Mouse (Mus musculus) CH12.LX (cell line): Measurements from ENCODE around the gene Lce1m. TPM values are rescaled to one million over a fixed set of nuclear protein-coding genes. Genes with fewer than 3 reads are reported as not detected.

Experiments used
- DNase-seq: peaks from one replicate; pipeline ENCODE4 v3.0.0-alpha.2; 2013; ENCODE audit errors: extremely low read depth
- H3K27ac ChIP-seq: 2 replicates; pipeline ENCODE4 v1.5.1; 2012; ENCODE audit warnings: low read depth, mild to moderate bottlenecking, control low read depth, moderate library complexity; ENCODE audit not compliant: insufficient read depth
- H3K27me3 ChIP-seq: replicated peaks from 2 replicates; pipeline ENCODE3; 2012; ENCODE audit warnings: inconsistent platforms
- H3K36me3 ChIP-seq, 2 experiments: replicated peaks in 1 of 2; 2 replicates each; pipeline versions ENCODE3 to v1.6.1; 2012; ENCODE audit warnings: inconsistent platforms in 1 of 2, low read length in 1 of 2, mild to moderate bottlenecking in 1 of 2, mixed read lengths in 1 of 2, moderate library complexity in 1 of 2; ENCODE audit not compliant: control insufficient read depth in 1 of 2, insufficient read depth in 1 of 2
- H3K4me1 ChIP-seq, 2 experiments: 2 replicates each; pipeline ENCODE4 v1.6.1; 2012; ENCODE audit warnings: inconsistent platforms in 1 of 2, moderate library complexity in 1 of 2; ENCODE audit not compliant: insufficient read depth in 2 of 2, control insufficient read depth in 1 of 2
- H3K4me2 ChIP-seq: 2 replicates; pipeline ENCODE4 v1.6.1; 2012; ENCODE audit warnings: low read depth, mild to moderate bottlenecking, control low read depth; ENCODE audit not compliant: poor library complexity, insufficient read depth, severe bottlenecking
- H3K4me3 ChIP-seq, 3 experiments: fragments of 150-350 bp in 1 of 3; sonication (generic) in 1 of 3; replicated peaks in 1 of 3; 2 replicates each; pipeline versions ENCODE3 to v1.5.1; 2011 to 2012; ENCODE audit warnings: low read depth in 2 of 3, low read length in 2 of 3, mild to moderate bottlenecking in 2 of 3, moderate library complexity in 2 of 3, control low read depth in 1 of 3, improper control_type of control experiment in 1 of 3, inconsistent platforms in 1 of 3, mixed read lengths in 1 of 3; ENCODE audit not compliant: poor library complexity in 1 of 3
- H3K79me2 ChIP-seq: replicated peaks from 2 replicates; pipeline ENCODE4 v1.6.1; 2012; ENCODE audit warnings: mild to moderate bottlenecking, moderate library complexity; ENCODE audit not compliant: control insufficient read depth, poor library complexity, insufficient read depth, severe bottlenecking; ENCODE audit errors: extremely low read depth
- H3K9ac ChIP-seq: 2 replicates; pipeline ENCODE4 v1.6.1; 2012; ENCODE audit warnings: low read depth, mild to moderate bottlenecking, control low read depth, moderate library complexity; ENCODE audit not compliant: insufficient read depth
- H3K9me3 ChIP-seq: replicated peaks from 2 replicates; pipeline ENCODE3; 2012; ENCODE audit warnings: low read length, inconsistent platforms, mixed read lengths
- CHD2 ChIP-seq: IDR thresholded peaks from 2 replicates; pipeline ENCODE4 v1.6.1; 2011; ENCODE audit warnings: low read length, improper control_type of control experiment
- CTCF ChIP-seq, 2 experiments: IDR thresholded peaks in 1 of 2; conservative IDR thresholded peaks in 1 of 2; 2 replicates each; pipeline ENCODE4 v1.5.1; 2011 to 2012; ENCODE audit warnings: low read depth in 2 of 2, low read length in 2 of 2, improper control_type of control experiment in 1 of 2, inconsistent platforms in 1 of 2, mild to moderate bottlenecking in 1 of 2, moderate library complexity in 1 of 2
- E2F4 ChIP-seq: IDR thresholded peaks from 2 replicates; pipeline ENCODE4 v1.6.1; 2011; ENCODE audit warnings: low read depth, low read length, improper control_type of control experiment; ENCODE audit not compliant: insufficient replicate concordance
- ETS1 ChIP-seq: conservative IDR thresholded peaks from 2 replicates; pipeline ENCODE4 v1.6.1; 2012; ENCODE audit warnings: low read depth, mild to moderate bottlenecking, inconsistent platforms, low read length, improper control_type of control experiment, moderate library complexity
- GABPA ChIP-seq: IDR thresholded peaks from 2 replicates; pipeline ENCODE4 v1.6.1; 2012; ENCODE audit warnings: low read depth, low read length, improper control_type of control experiment, inconsistent platforms; ENCODE audit not compliant: insufficient replicate concordance
- HCFC1 ChIP-seq: IDR thresholded peaks from 2 replicates; pipeline ENCODE4 v1.6.1; 2012; ENCODE audit warnings: low read depth, mild to moderate bottlenecking, inconsistent platforms, low read length, improper control_type of control experiment
- JUND ChIP-seq: conservative IDR thresholded peaks from 2 replicates; pipeline ENCODE4 v1.6.1; 2011; ENCODE audit warnings: low read depth, low read length, improper control_type of control experiment
- MAZ ChIP-seq: IDR thresholded peaks from 2 replicates; pipeline ENCODE4 v1.6.1; 2012; ENCODE audit warnings: low read depth, mild to moderate bottlenecking, inconsistent platforms, low read length, improper control_type of control experiment, moderate library complexity
- MYC ChIP-seq: IDR thresholded peaks from 2 replicates; pipeline ENCODE4 v1.6.1; 2011; ENCODE audit warnings: low read depth, mild to moderate bottlenecking, improper control_type of control experiment, low read length
- POLR2A ChIP-seq: IDR thresholded peaks from 2 replicates; pipeline ENCODE4 v1.6.1; 2011; ENCODE audit warnings: low read depth, mild to moderate bottlenecking, improper control_type of control experiment, low read length
- POLR2AphosphoS2 ChIP-seq: IDR thresholded peaks from 2 replicates; pipeline ENCODE4 v1.6.1; 2011; ENCODE audit warnings: low read depth, low read length, improper control_type of control experiment
- SIN3A ChIP-seq: IDR thresholded peaks from 2 replicates; pipeline ENCODE4 v1.6.1; 2012; ENCODE audit warnings: low read length, improper control_type of control experiment, inconsistent platforms
- SMC3 ChIP-seq: IDR thresholded peaks from 2 replicates; pipeline ENCODE4 v1.6.1; 2011; ENCODE audit warnings: low read depth, low read length, improper control_type of control experiment
- TBP ChIP-seq: conservative IDR thresholded peaks from 2 replicates; pipeline ENCODE4 v1.6.1; 2011; ENCODE audit warnings: low read depth, low read length, improper control_type of control experiment
- ZC3H11A ChIP-seq: IDR thresholded peaks from 2 replicates; pipeline ENCODE4 v1.6.1; 2012; ENCODE audit warnings: low read depth, mild to moderate bottlenecking, inconsistent platforms, low read length, improper control_type of control experiment
- dilution Hi-C: fragments of 300-500 bp; cut with MboI; formaldehyde crosslinking; loops from 2 replicates; pipeline ENCODE4 v1.14.3; 2020; ENCODE audit warnings: low sequenced_read_pairs; ENCODE audit not compliant: extremely low pct_unique_long_range_greater_than_20kb, extremely low pct_ligation_motif_present
- in situ Hi-C: fragments of 300-500 bp; cut with MboI; formaldehyde crosslinking; loops from 3 replicates; pipeline ENCODE4 v1.14.3; 2019; ENCODE audit warnings: low sequenced_read_pairs, low pct_ligation_motif_present, low pct_unique_long_range_greater_than_20kb, mixed read lengths
- polyA plus RNA-seq: library from polyadenylated mRNA; unstranded; fragments of >175 nt; gene quantifications from 2 replicates; pipeline ENCODE4 v1.2.1, GENCODE M21; 2012; ENCODE audit warnings: low read depth; ENCODE audit not compliant: insufficient read length
- total RNA-seq, 2 experiments: library from RNA; depleted of rRNA; stranded (reverse); fragments of 300-350 nt in 1 of 2; fragments of >200 nt in 1 of 2; gene quantifications; 2 replicates each; pipeline ENCODE4 v1.2.3; 2012 to 2014

The Lce1m gene
- total and polyA plus RNA-seq, 3 experiments, result not detected

GRCm38 (mm10) chr3:93021171-93021570 is 2.3 kb upstream of the Lce1m start:
- Histone ChIP-seq H3K27ac (no peak overlapping the region), H3K36me3 (no peaks in the 10 kb centered on the region), H3K9ac (no peak overlapping the region), H3K4me3 (no peak overlapping the region), H3K9me3 (no peaks in the 10 kb centered on the region), H3K79me2 (no peaks in the 10 kb centered on the region), H3K4me1 (peaks cover 0 to 7% of the 10 kb centered on the region in 2 experiments; a peak in 2 of 4 replicates), H3K4me2 (no peak overlapping the region), H3K27me3 (no peaks in the 10 kb centered on the region)
- in situ Hi-C loops, result no loop called here
- TF ChIP-seq JUND (no peak), SIN3A (no peak), MAZ (no peak), CHD2 (no peak), POLR2A (no peak), POLR2AphosphoS2 (no peak)
- dilution Hi-C loops, result no loop called here
- no peak for DNase-seq

- DNase-seq, result no peak
- no peaks in the 10 kb centered on the region for H3K36me3 ChIP-seq
- H3K27ac ChIP-seq, result no peak within 1 kb of the TSS
- in situ Hi-C loops (no loop called here), dilution Hi-C loops (no loop called here)
- no peaks in the 10 kb centered on the region for H3K79me2 ChIP-seq
- H3K4me3 ChIP-seq, result no peak within 1 kb of the TSS
- no peaks in the 10 kb centered on the region for H3K27me3 ChIP-seq
- H3K9ac ChIP-seq, result no peak within 1 kb of the TSS
- H3K4me1 ChIP-seq, result peaks cover 0 to 29% of the 10 kb centered on the region in 2 experiments; a peak in 2 of 4 replicates
- H3K9me3 ChIP-seq, result no peaks in the 10 kb centered on the region
- no peak within 1 kb of the TSS for H3K4me2 ChIP-seq
- TF ChIP-seq CTCF (conservative IDR thresholded peaks at IDR 0.05 in 1 of 2, IDR thresholded peaks at IDR 0.05 in 1 of 2; ENCODE audit: low read depth in 2 of 2, low read length in 2 of 2) (no peak), ZC3H11A (no peak), TBP (no peak), HCFC1 (no peak), E2F4 (no peak), ETS1 (no peak), GABPA (no peak), MAZ (no peak), SMC3 (no peak), MYC (no peak)
These were observed 3.3 kb downstream of the Lce1m start, which contains the start of gene Crct1 for GRCm38 (mm10) chr3:93015460-93016104. Crct1 (minus strand) TSS chr3:93015687.
